13 mouse cellular contexts compared by ENCODE assay signal in the genomic region with DNA sequence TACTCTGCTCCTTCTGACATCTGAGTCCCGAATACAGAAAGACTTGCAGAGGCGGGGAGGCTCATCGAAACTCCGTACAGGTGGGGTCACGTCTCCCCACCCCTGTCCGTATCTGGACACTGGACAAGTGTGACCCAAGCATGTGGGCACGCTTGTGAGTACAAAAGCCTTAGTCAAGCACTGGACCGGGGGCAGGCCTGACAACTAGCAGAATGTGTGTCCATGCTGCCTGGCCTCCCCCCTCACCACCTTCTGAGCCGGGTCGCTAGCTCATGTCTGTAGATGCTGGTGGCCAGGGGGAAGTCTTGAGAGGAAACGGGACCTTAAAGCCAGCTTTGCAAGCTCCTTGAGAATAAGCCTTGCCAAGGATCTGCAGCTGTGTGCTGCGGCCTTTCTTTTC. TPM values are rescaled to one million over a fixed set of nuclear protein-coding genes. Genes with fewer than 3 reads are reported as not detected.
DNase-seq lines count a peak whose midpoint lies in the region; ATAC-seq and TF ChIP-seq lines count a peak whose summit lies in the region.
"Had no signal": no experiment of that assay in that cellular context is flagged by ENCODE, and none has a peak within 500 bp of the region (broad histone marks: within the 10 kb centered on the region; RNA-seq: fewer than 3 reads in every experiment).

No protein-coding gene starts in this region.

- no peak overlapping the region for H3K4me3 ChIP-seq in forebrain, embryonic 12.5 days (replicated peaks)
- H3K4me3 ChIP-seq in forebrain, embryonic 16.5 days (replicated peaks; ENCODE audit: low read length) = no peak overlapping the region
- H3K4me3 ChIP-seq in liver, embryonic 11.5 days (ENCODE audit: low read depth, low read length) = no peak overlapping the region
- H3K4me3 ChIP-seq in E14TG2a.4 (replicated peaks; ENCODE audit: low read length) = peak overlapping the region; percentile 11
- no peak overlapping the region for H3K4me3 ChIP-seq in limb, embryonic 11.5 days (ENCODE audit: low read depth, low read length)
- H3K4me3 ChIP-seq: heart, adult 2 months; neural tube, embryonic 13.5 days had no signal

- H3K4me1 ChIP-seq in forebrain, embryonic 12.5 days = peaks cover 69% of the 10 kb centered on the region
- peaks cover 45% of the 10 kb centered on the region for H3K4me1 ChIP-seq in forebrain, embryonic 16.5 days (replicated peaks; ENCODE audit: control insufficient read depth, insufficient read depth, low read length)
- peaks cover 71% of the 10 kb centered on the region for H3K4me1 ChIP-seq in liver, embryonic 11.5 days (replicated peaks; ENCODE audit: control insufficient read depth, insufficient read depth, low read length)
- H3K4me1 ChIP-seq in E14TG2a.4 (replicated peaks; ENCODE audit: low read depth, low read length) = peaks cover 86% of the 10 kb centered on the region
- H3K4me1 ChIP-seq in limb, embryonic 11.5 days (ENCODE audit: control insufficient read depth, insufficient read depth, low read length) = peaks cover 52% of the 10 kb centered on the region

- no peaks in the 10 kb centered on the region for H3K9me3 ChIP-seq in forebrain, embryonic 12.5 days
- no peaks in the 10 kb centered on the region for H3K9me3 ChIP-seq in forebrain, embryonic 16.5 days (ENCODE audit: control insufficient read depth, low read length)
- H3K9me3 ChIP-seq in liver, embryonic 11.5 days (ENCODE audit: control insufficient read depth, low read length) = no peaks in the 10 kb centered on the region
- no peaks in the 10 kb centered on the region for H3K9me3 ChIP-seq in E14TG2a.4 (ENCODE audit: low read length)
- no peaks in the 10 kb centered on the region for H3K9me3 ChIP-seq in limb, embryonic 11.5 days (ENCODE audit: control insufficient read depth, low read length)
- H3K9me3 ChIP-seq: neural tube, embryonic 13.5 days had no signal

- ATAC-seq in forebrain, embryonic 12.5 days (ENCODE audit: low FRiP score) = no peak
- ATAC-seq in forebrain, embryonic 16.5 days = no peak
- no peak for ATAC-seq in liver, embryonic 11.5 days (replicated peaks; ENCODE audit: low FRiP score)
- ATAC-seq in limb, embryonic 11.5 days (ENCODE audit: insufficient number of reproducible peaks, low FRiP score, low TSS enrichment, low read depth) = no peak

- no peak overlapping the region for H3K4me2 ChIP-seq in forebrain, embryonic 12.5 days
- no peak overlapping the region for H3K4me2 ChIP-seq in forebrain, embryonic 16.5 days (ENCODE audit: low read length)
- no peak overlapping the region; the same call in 1 of the 2 replicates for H3K4me2 ChIP-seq in liver, embryonic 11.5 days
- 0 out of 2 replicates have a peak overlapping the region, but pooled peaks have one; percentile 5 for H3K4me2 ChIP-seq in limb, embryonic 11.5 days (ENCODE audit: low read depth, severe bottlenecking)
- H3K4me2 ChIP-seq: neural tube, embryonic 13.5 days had no signal

- no peak for TF ChIP-seq CTCF in E14TG2a.4 (conservative IDR thresholded peaks at IDR 0.05; ENCODE audit: low read length)

- H3K36me3 ChIP-seq in forebrain, embryonic 12.5 days (replicated peaks) = peaks cover 6% of the 10 kb centered on the region
- H3K36me3 ChIP-seq in forebrain, embryonic 16.5 days (ENCODE audit: control insufficient read depth, insufficient read depth) = no peaks in the 10 kb centered on the region
- peaks cover 4% of the 10 kb centered on the region for H3K36me3 ChIP-seq in liver, embryonic 11.5 days (ENCODE audit: control insufficient read depth, insufficient read depth, low read length)
- peaks cover 35% of the 10 kb centered on the region for H3K36me3 ChIP-seq in E14TG2a.4 (ENCODE audit: insufficient read depth, low read length)
- peaks cover 4% of the 10 kb centered on the region; the same call in 1 of the 2 replicates for H3K36me3 ChIP-seq in limb, embryonic 11.5 days (ENCODE audit: control insufficient read depth, insufficient read depth, low read length)

- intact Hi-C loops in left cerebral cortex, postnatal 25 days (cut with DNase I) = no loop called here

- H3K27me3 ChIP-seq in forebrain, embryonic 12.5 days = no peaks in the 10 kb centered on the region
- H3K27me3 ChIP-seq in forebrain, embryonic 16.5 days (replicated peaks; ENCODE audit: control insufficient read depth, insufficient read depth, low read length) = no peaks in the 10 kb centered on the region
- H3K27me3 ChIP-seq in liver, embryonic 11.5 days (replicated peaks; ENCODE audit: control insufficient read depth, insufficient read depth, low read length) = no peaks in the 10 kb centered on the region
- no peaks in the 10 kb centered on the region for H3K27me3 ChIP-seq in E14TG2a.4 (ENCODE audit: insufficient read depth, low read length)
- no peaks in the 10 kb centered on the region for H3K27me3 ChIP-seq in limb, embryonic 11.5 days (ENCODE audit: control insufficient read depth, insufficient read depth, low read length)
- H3K27me3 ChIP-seq: neural tube, embryonic 13.5 days had no signal

- H3K9ac ChIP-seq in forebrain, embryonic 12.5 days = peak overlapping the region; percentile 25; the same call in 1 of the 2 replicates
- H3K9ac ChIP-seq in forebrain, embryonic 16.5 days (replicated peaks; ENCODE audit: low read depth, low read length) = no peak overlapping the region
- H3K9ac ChIP-seq in liver, embryonic 11.5 days (ENCODE audit: low read depth, low read length) = 0 out of 2 replicates have a peak overlapping the region, but pooled peaks have one; percentile 14
- no peak overlapping the region for H3K9ac ChIP-seq in limb, embryonic 11.5 days (ENCODE audit: low read length)
- H3K9ac ChIP-seq: neural tube, embryonic 13.5 days had no signal

- 53% methylated on average over 12 of the region's 12 CpGs for WGBS in forebrain, embryonic 12.5 days
- WGBS in forebrain, embryonic 16.5 days = 64% methylated on average over 12 of the region's 12 CpGs
- WGBS in liver, embryonic 11.5 days = 73% methylated on average over 12 of the region's 12 CpGs
- 69% methylated on average over 12 of the region's 12 CpGs for WGBS in limb, embryonic 11.5 days

- no peak for DNase-seq in liver, embryonic 11.5 days (ENCODE audit: low spot score)
- DNase-seq in liver = no peak
- no peak for DNase-seq in limb, embryonic 11.5 days (ENCODE audit: low spot score)
- DNase-seq in left cerebral cortex, postnatal 25 days (ENCODE audit: low spot score in 2 of 2) = no peak
- DNase-seq in thymus, postnatal 25 days = no peak
- DNase-seq: B cell, adult 2 months; cerebellum, adult 9-10 months; heart, adult 2 months; kidney, postnatal 36 days had no signal

- H3K27ac ChIP-seq in forebrain, embryonic 12.5 days = peak overlapping the region; percentile 43; the same call in 1 of the 2 replicates
- no peak overlapping the region for H3K27ac ChIP-seq in forebrain, embryonic 16.5 days (ENCODE audit: low read length)
- peak overlapping the region; percentile 82 for H3K27ac ChIP-seq in liver, embryonic 11.5 days (ENCODE audit: low read depth, low read length)
- peak overlapping the region; percentile 80; the same call in 1 of the 2 replicates for H3K27ac ChIP-seq in limb, embryonic 11.5 days (replicated peaks; ENCODE audit: low read depth, low read length)

RNA-seq across cellular contexts. Expression of gene Srebf1, which starts 10.6 kb away (rescaled TPM):
- 58.0 and 58.1 TPM in 2 replicates for polyA plus RNA-seq in forebrain, embryonic 12.5 days (2016; fragmentation: Nextera tagmentation; extraction: Ambion mirVana)
- polyA plus RNA-seq in forebrain, embryonic 16.5 days (2015; fragmentation: Nextera tagmentation; extraction: Ambion mirVana) = 41.1 and 46.9 TPM in 2 replicates
- 78.2 and 78.7 TPM in 2 replicates for polyA plus RNA-seq in liver, embryonic 11.5 days (2014; fragmentation: Nextera tagmentation; extraction: Ambion mirVana)
- 53.2 and 55.3 TPM in 2 replicates for polyA plus RNA-seq in limb, embryonic 11.5 days (2014; fragmentation: Nextera tagmentation; extraction: Ambion mirVana)
- 10 to 100 TPM; 42.3 to 50.7 TPM for total RNA-seq in left cerebral cortex, postnatal 25 days (2021)

Comparison
In these comparisons a context has a peak if more than half of its experiments do, and no peak if none do; other contexts are left out.
1. H3K9ac ChIP-seq: peak in forebrain, embryonic 12.5 days (single experiment) and liver, embryonic 11.5 days (single experiment); none in forebrain, embryonic 16.5 days (single experiment) and limb, embryonic 11.5 days (single experiment).